Mouse (Mus musculus) spleen, adult 2 months (tissue): Measurements from ENCODE around the gene Serpina3i. TPM values are rescaled to one million over a fixed set of nuclear protein-coding genes. Genes with fewer than 3 reads are reported as not detected.

Source experiments
- DNase-seq, 2 experiments: peaks; one replicate each; pipeline versions ENCODE4 v3.0.0 to v3.0.0-alpha.2; 2012 to 2021; ENCODE audit warnings: low spot score in 2 of 2, low read depth in 1 of 2
- H3K27ac ChIP-seq: fragments of 200-500 bp; 2 replicates; pipeline ENCODE4 v1.5.1; 2012; ENCODE audit warnings: low read length, inconsistent platforms; ENCODE audit not compliant: insufficient read depth
- H3K27me3 ChIP-seq: fragments of 200-500 bp; 2 replicates; pipeline ENCODE4 v1.6.1; 2012; ENCODE audit warnings: mild to moderate bottlenecking, moderate library complexity, low read length, inconsistent platforms; ENCODE audit not compliant: control insufficient read depth, insufficient read depth
- H3K36me3 ChIP-seq: fragments of 200-500 bp; 2 replicates; pipeline ENCODE4 v1.6.1; 2012; ENCODE audit warnings: mild to moderate bottlenecking, low read length, inconsistent platforms; ENCODE audit not compliant: control insufficient read depth, insufficient read depth
- H3K4me1 ChIP-seq: fragments of 200-500 bp; 2 replicates; pipeline ENCODE4 v1.6.1; 2011; ENCODE audit warnings: inconsistent platforms; ENCODE audit not compliant: control insufficient read depth, insufficient read depth, insufficient read length
- H3K4me3 ChIP-seq: fragments of 200-500 bp; 2 replicates; pipeline ENCODE4 v1.5.1; 2011; ENCODE audit warnings: mild to moderate bottlenecking, inconsistent platforms; ENCODE audit not compliant: insufficient read depth, insufficient read length; ENCODE audit errors: extremely low read depth
- CTCF ChIP-seq: fragments of 200-500 bp; IDR thresholded peaks from 2 replicates; pipeline ENCODE4 v1.5.1; 2011; ENCODE audit warnings: mild to moderate bottlenecking, inconsistent platforms; ENCODE audit not compliant: insufficient read depth, insufficient read length, insufficient replicate concordance; ENCODE audit errors: extremely low read depth
- POLR2A ChIP-seq: fragments of 200-500 bp; IDR thresholded peaks from 2 replicates; pipeline ENCODE4 v1.6.1; 2011; ENCODE audit warnings: low read depth, low read length, inconsistent platforms
- WGBS: fragments of 180-500 bp; shearing (Covaris S2); methylation state at CpG from one replicate; pipeline ENCODE4 v1.1.7; 2018; 5-methylcytosine and 5-hydroxymethylcytosine counted together
- polyA plus RNA-seq: library from polyadenylated mRNA; depleted of rRNA; stranded (reverse); fragments of >200 nt; gene quantifications from 2 replicates; pipeline ENCODE4 v1.2.3, GENCODE M21; 2012

The Serpina3i gene
- polyA plus RNA-seq, 1 experiment: 0.76 TPM

- Histone ChIP-seq H3K27ac (no peak overlapping the region), H3K27me3 (no peaks in the 10 kb centered on the region), H3K36me3 (no peaks in the 10 kb centered on the region), H3K4me1 (no peaks in the 10 kb centered on the region), H3K4me3 (no peak overlapping the region)
- no peak for TF ChIP-seq CTCF
- no peak for TF ChIP-seq POLR2A
- DNase-seq: no peak
Measured at GRCm38 (mm10) chr12:104247553-104248002, 15.3 kb upstream of the Serpina3i start.

GRCm38 (mm10) chr12:104248231-104248630 lies 14.7 kb upstream of the Serpina3i start:
- DNase-seq: no peak
- H3K4me1 ChIP-seq: no peaks in the 10 kb centered on the region
- WGBS: 91% methylated on average over 3 of the region's 3 CpGs
- no peak overlapping the region for H3K4me3 ChIP-seq
- H3K27me3 ChIP-seq: no peaks in the 10 kb centered on the region
- H3K27ac ChIP-seq: no peak overlapping the region
- TF ChIP-seq CTCF (no peak), POLR2A (no peak)
- H3K36me3 ChIP-seq: no peaks in the 10 kb centered on the region

- no peaks in the 10 kb centered on the region for H3K27me3 ChIP-seq
- no peak overlapping the region for H3K4me3 ChIP-seq
- no peak for TF ChIP-seq POLR2A
- TF ChIP-seq CTCF: no peak
- no peak for DNase-seq
- WGBS: 74% methylated on average over 3 of the region's 3 CpGs
- H3K4me1 ChIP-seq: no peaks in the 10 kb centered on the region; the same call in 1 of the 2 replicates
- H3K27ac ChIP-seq: no peak overlapping the region
- H3K36me3 ChIP-seq: no peaks in the 10 kb centered on the region
Measured at GRCm38 (mm10) chr12:104261041-104261440, 1.9 kb upstream of the Serpina3i start.

- Histone ChIP-seq H3K36me3 (no peaks in the 10 kb centered on the region), H3K4me1 (no peaks in the 10 kb centered on the region; the same call in 1 of the 2 replicates), H3K27ac (no peak overlapping the region), H3K27me3 (no peaks in the 10 kb centered on the region), H3K4me3 (no peak overlapping the region)
- 54% methylated on average over 3 of the region's 3 CpGs for WGBS
- TF ChIP-seq POLR2A (no peak), CTCF (no peak)
- no peak for DNase-seq
Measured at GRCm38 (mm10) chr12:104266374-104266773, 3.5 kb downstream of the Serpina3i start.

GRCm38 (mm10) chr12:104278216-104279055 lies 15.5 kb downstream of the Serpina3i start:
- Histone ChIP-seq H3K4me3 (no peak overlapping the region), H3K27ac (no peak overlapping the region), H3K27me3 (no peaks in the 10 kb centered on the region), H3K36me3 (no peaks in the 10 kb centered on the region), H3K4me1 (no peaks in the 10 kb centered on the region)
- no peak for DNase-seq
- TF ChIP-seq CTCF (no peak), POLR2A (no peak)
- WGBS: 90% methylated on average over 18 of the region's 18 CpGs

GRCm38 (mm10) chr12:104279056-104279435 lies 16.1 kb downstream of the Serpina3i start:
- no peaks in the 10 kb centered on the region for H3K36me3 ChIP-seq
- no peak overlapping the region for H3K27ac ChIP-seq
- H3K27me3 ChIP-seq: no peaks in the 10 kb centered on the region
- no peaks in the 10 kb centered on the region for H3K4me1 ChIP-seq
- 61% methylated on average over 3 of the region's 3 CpGs for WGBS
- no peak overlapping the region for H3K4me3 ChIP-seq
- no peak for DNase-seq
- no peak for TF ChIP-seq CTCF
- TF ChIP-seq POLR2A: no peak

- 90% methylated on average over 11 of the region's 11 CpGs for WGBS
- H3K27ac ChIP-seq: no peak overlapping the region
- H3K4me1 ChIP-seq: no peaks in the 10 kb centered on the region
- TF ChIP-seq CTCF: no peak
- no peak for TF ChIP-seq POLR2A
- H3K36me3 ChIP-seq: no peaks in the 10 kb centered on the region
- no peak for DNase-seq
- H3K4me3 ChIP-seq: no peak overlapping the region
- no peaks in the 10 kb centered on the region for H3K27me3 ChIP-seq
Measured at GRCm38 (mm10) chr12:104283380-104283779, 20.5 kb downstream of the Serpina3i start.
